In the genomic region with DNA sequence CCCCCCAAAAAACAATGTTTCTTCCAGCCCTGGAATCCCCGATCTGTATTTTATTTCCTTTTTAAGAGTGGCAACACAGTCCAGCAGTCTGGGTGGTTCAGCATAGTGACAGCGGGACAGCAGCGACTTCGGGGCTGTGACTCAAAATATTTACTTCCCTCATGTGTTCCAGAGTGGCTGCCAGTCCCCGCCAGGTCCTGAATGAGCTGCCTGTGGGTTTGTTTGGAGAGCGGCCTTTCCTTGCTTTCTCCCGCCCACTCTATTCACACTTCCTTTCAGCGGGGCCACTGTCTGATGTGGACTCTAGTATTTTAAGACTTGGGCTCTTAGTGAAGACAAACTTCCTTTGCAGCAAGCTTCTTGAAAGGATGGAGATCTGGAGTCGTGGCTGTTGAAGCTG, we compare ENCODE assay signal across 9 mouse cellular contexts. TPM values are rescaled to one million over a fixed set of nuclear protein-coding genes. Genes with fewer than 3 reads are reported as not detected.
A peak's percentile ranks its signal among the peaks of the same experiment; 100 is the strongest.
DNase-seq lines count a peak whose midpoint lies in the region; ATAC-seq lines count a peak whose summit lies in the region.
"Had no signal": no experiment of that assay in that cellular context is flagged by ENCODE, and none has a peak within 500 bp of the region (broad histone marks: within the 10 kb centered on the region; RNA-seq: fewer than 3 reads in every experiment).

No protein-coding gene starts in this region.

- no peak overlapping the region for H3K4me3 ChIP-seq in liver, embryonic 16.5 days (ENCODE audit: low read depth, low read length)
- no peak overlapping the region for H3K4me3 ChIP-seq in liver, embryonic 11.5 days (ENCODE audit: low read depth, low read length)
- H3K4me3 ChIP-seq in limb, embryonic 10.5 days, result no peak overlapping the region
- H3K4me3 ChIP-seq: midbrain, embryonic 12.5 days had no signal

- no peak overlapping the region for H3K9ac ChIP-seq in liver, embryonic 16.5 days (ENCODE audit: low read depth, low read length)
- no peak overlapping the region for H3K9ac ChIP-seq in liver, embryonic 11.5 days (ENCODE audit: low read depth, low read length)
- H3K9ac ChIP-seq: midbrain, embryonic 12.5 days had no signal

- H3K36me3 ChIP-seq in liver, embryonic 16.5 days (ENCODE audit: control insufficient read depth, insufficient read depth), result no peaks in the 10 kb centered on the region; the same call in 1 of the 2 replicates
- no peaks in the 10 kb centered on the region; the same call in 1 of the 2 replicates for H3K36me3 ChIP-seq in liver, embryonic 11.5 days (ENCODE audit: control insufficient read depth, insufficient read depth, low read length)
- H3K36me3 ChIP-seq in limb, embryonic 10.5 days, result peaks cover 69% of the 10 kb centered on the region
- H3K36me3 ChIP-seq: midbrain, embryonic 12.5 days had no signal

- DNase-seq in adrenal gland, postnatal 25 days, result peak; percentile 18
- no peak for DNase-seq in adrenal gland, adult 2 months
- DNase-seq in liver, embryonic 11.5 days (ENCODE audit: low spot score), result no peak
- DNase-seq in layer of hippocampus, adult 9-11 months, result peak; percentile 83
- peak; percentile 51 to 56 for DNase-seq in right cerebral cortex, adult 2 months (ENCODE audit: low spot score in 2 of 2)
- DNase-seq in limb, embryonic 10.5 days (ENCODE audit: low spot score), result no peak
- DNase-seq in testis, postnatal 14 days (ENCODE audit: low spot score), result no peak

- ATAC-seq in liver, embryonic 16.5 days (ENCODE audit: low read depth), result 0 out of 2 replicates have a peak, but pooled peaks have one; percentile 35
- no peak for ATAC-seq in liver, embryonic 11.5 days (replicated peaks; ENCODE audit: low FRiP score)

- no peak overlapping the region for H3K4me2 ChIP-seq in liver, embryonic 16.5 days (ENCODE audit: low read depth, low read length)
- H3K4me2 ChIP-seq in liver, embryonic 11.5 days, result no peak overlapping the region
- H3K4me2 ChIP-seq: midbrain, embryonic 12.5 days had no signal

- H3K27me3 ChIP-seq in liver, embryonic 16.5 days (ENCODE audit: control insufficient read depth, insufficient read depth, low read depth, low read length), result no peaks in the 10 kb centered on the region
- H3K27me3 ChIP-seq in liver, embryonic 11.5 days (replicated peaks; ENCODE audit: control insufficient read depth, insufficient read depth, low read length), result no peaks in the 10 kb centered on the region
- H3K27me3 ChIP-seq in limb, embryonic 10.5 days (ENCODE audit: low read depth, poor library complexity, severe bottlenecking), result no peaks in the 10 kb centered on the region
- H3K27me3 ChIP-seq: midbrain, embryonic 12.5 days had no signal

- H3K27ac ChIP-seq in liver, embryonic 16.5 days (ENCODE audit: low read length), result no peak overlapping the region
- H3K27ac ChIP-seq in liver, embryonic 11.5 days (ENCODE audit: low read depth, low read length), result no peak overlapping the region
- H3K27ac ChIP-seq in limb, embryonic 10.5 days, result no peak overlapping the region
- H3K27ac ChIP-seq: midbrain, embryonic 12.5 days had no signal

- 22% methylated on average over 9 of the region's 9 CpGs for WGBS in liver, embryonic 16.5 days (ENCODE audit: insufficient replicate concordance)
- WGBS in liver, embryonic 11.5 days, result 42% methylated on average over 9 of the region's 9 CpGs
- 72% methylated on average over 9 of the region's 9 CpGs for WGBS in limb, embryonic 10.5 days

- peaks cover 8% of the 10 kb centered on the region for H3K4me1 ChIP-seq in liver, embryonic 16.5 days (ENCODE audit: control insufficient read depth, low read depth, low read length)
- peaks cover 6% of the 10 kb centered on the region for H3K4me1 ChIP-seq in liver, embryonic 11.5 days (replicated peaks; ENCODE audit: control insufficient read depth, insufficient read depth, low read length)
- no peaks in the 10 kb centered on the region for H3K4me1 ChIP-seq in limb, embryonic 10.5 days
- H3K4me1 ChIP-seq: midbrain, embryonic 12.5 days had no signal

- H3K9me3 ChIP-seq in liver, embryonic 16.5 days (replicated peaks; ENCODE audit: control insufficient read depth, low read length), result no peaks in the 10 kb centered on the region
- H3K9me3 ChIP-seq in liver, embryonic 11.5 days (ENCODE audit: control insufficient read depth, low read length), result no peaks in the 10 kb centered on the region
- no peaks in the 10 kb centered on the region for H3K9me3 ChIP-seq in limb, embryonic 10.5 days (replicated peaks)
- H3K9me3 ChIP-seq: midbrain, embryonic 12.5 days had no signal

RNA-seq across cellular contexts. Expression of gene Itgav, which starts 18.0 kb away (rescaled TPM):
- total RNA-seq in adrenal gland, postnatal 25 days (2021), result 107 and 124 TPM in 2 replicates
- total RNA-seq in adrenal gland, adult 2 months (2021), result 100 to 1,000 TPM; 127 to 133 TPM
- 196 and 209 TPM in 2 replicates for polyA plus RNA-seq in adrenal gland, adult 2 months (2012; rRNA removed)
- polyA plus RNA-seq in liver, embryonic 16.5 days (2015; fragmentation: Nextera tagmentation; extraction: Ambion mirVana), result 15.0 and 15.7 TPM in 2 replicates
- 34.3 and 38.3 TPM in 2 replicates for polyA plus RNA-seq in liver, embryonic 11.5 days (2014; fragmentation: Nextera tagmentation; extraction: Ambion mirVana)
- polyA plus RNA-seq in limb, embryonic 10.5 days (2016; fragmentation: Nextera tagmentation; extraction: Ambion mirVana), result 53.0 and 56.0 TPM in 2 replicates

Comparison
In these comparisons a context has a peak if more than half of its experiments do, and no peak if none do; other contexts are left out.
1. DNase-seq: peak in adrenal gland, postnatal 25 days (single experiment), layer of hippocampus, adult 9-11 months (single experiment) and right cerebral cortex, adult 2 months (2 of 2); none in adrenal gland, adult 2 months (single experiment), liver, embryonic 11.5 days (single experiment), limb, embryonic 10.5 days (single experiment) and testis, postnatal 14 days (single experiment).